Mouse (Mus musculus): ENCODE measurements around the gene Col6a4. TPM values are rescaled to one million over a fixed set of nuclear protein-coding genes. Genes with fewer than 3 reads are reported as not detected.

Gene Col6a4
- polyA plus RNA-seq, 1 experiment, result 5.7 TPM

DNA sequence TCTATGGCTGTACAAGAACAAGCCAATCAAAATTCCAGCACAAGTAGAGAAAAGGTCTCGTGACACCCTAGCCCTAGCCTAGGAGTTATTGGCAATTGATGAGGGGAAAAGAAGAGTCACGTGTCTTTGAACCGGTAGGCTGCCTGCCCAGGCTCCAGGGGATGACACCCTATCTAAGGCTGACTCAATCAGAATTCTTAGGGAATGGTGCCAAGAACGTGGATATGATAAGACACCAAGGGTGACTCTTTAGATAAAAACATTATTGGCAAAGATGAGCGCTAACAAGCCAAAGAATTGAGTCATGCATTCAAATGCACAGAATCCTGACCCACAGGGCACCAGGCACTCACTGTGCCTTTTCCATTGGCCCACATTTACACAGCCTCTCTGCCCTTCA, 125.7 kb downstream of the Col6a4 start:
- no peak for DNase-seq (ENCODE audit: extremely low spot score in 1 of 2, low spot score in 1 of 2)

GRCm38 (mm10) chr9:105967976-105968375, 128.6 kb downstream of the Col6a4 start:
- no peak for DNase-seq (ENCODE audit: extremely low spot score in 1 of 2, low spot score in 1 of 2)

DNA sequence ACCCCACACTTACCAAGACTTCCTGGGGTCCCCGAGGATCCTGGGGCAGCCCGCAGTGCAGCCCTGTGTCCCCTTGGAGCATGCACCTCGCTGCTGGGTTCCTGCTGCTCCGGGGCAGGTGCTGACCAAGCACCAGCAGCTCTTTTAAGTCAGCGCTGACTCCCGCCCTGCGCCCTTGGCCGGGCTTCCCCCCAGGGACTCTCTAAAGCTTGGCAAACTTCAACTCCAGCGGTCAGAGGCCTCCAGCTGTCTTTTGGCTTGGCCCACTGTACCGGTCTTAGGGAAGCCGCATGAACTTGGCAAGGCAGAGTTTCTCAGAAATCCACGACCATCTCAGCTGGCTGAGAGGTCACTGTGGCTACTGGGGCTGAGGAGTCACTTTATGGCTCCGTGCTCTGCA, 136.1 kb downstream of the Col6a4 start, which contains the start of gene Col6a5:
Gene Col6a5, minus strand, starts transcription at position 111 of the 400 bp plus-strand sequence.
- no peak for DNase-seq (ENCODE audit: extremely low spot score in 1 of 2, low spot score in 1 of 2)

GRCm38 (mm10) chr9:105959116-105959515, 137.5 kb downstream of the Col6a4 start:
- no peak for DNase-seq (ENCODE audit: extremely low spot score in 1 of 2, low spot score in 1 of 2)

- DNase-seq (ENCODE audit: extremely low spot score in 1 of 2, low spot score in 1 of 2), result peak in 1 of 2 experiments; percentile 24
Observed at GRCm38 (mm10) chr9:105949755-105950154, 146.8 kb downstream of the Col6a4 start.

DNA sequence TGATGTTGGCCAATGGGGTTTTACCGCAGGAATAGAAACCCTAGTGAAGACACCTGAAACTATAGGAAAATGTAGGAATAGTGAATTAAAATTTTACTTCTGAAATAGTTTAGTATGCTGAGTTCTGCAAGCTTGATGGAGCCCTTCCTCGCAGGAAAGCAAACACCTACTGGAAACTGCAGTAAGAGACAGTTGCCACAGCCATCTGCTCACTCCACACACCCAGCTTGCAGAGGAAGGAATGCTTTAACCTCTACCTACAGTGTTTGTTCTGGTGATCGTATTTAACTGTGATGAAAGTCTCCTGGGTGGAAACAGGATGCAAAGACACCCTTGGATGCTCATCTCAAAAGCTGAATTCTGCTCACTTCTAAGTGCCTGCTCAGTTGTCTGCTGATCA, 149.0 kb downstream of the Col6a4 start:
- DNase-seq (ENCODE audit: extremely low spot score in 1 of 2, low spot score in 1 of 2), result peak; percentile 65 to 76

Other genes starting within 250 kb of the Col6a4 start
- gene Col6a5, start 136.1 kb downstream of the Col6a4 start, polyA plus RNA-seq (2012; rRNA removed), result 0.25 and 1.1 TPM in 2 replicates
- 3.2 and 3.3 TPM in 2 replicates for gene Glyctk, start 61.4 kb upstream of the Col6a4 start, polyA plus RNA-seq (2012; rRNA removed)
- gene Wdr82, start 74.1 kb upstream of the Col6a4 start, polyA plus RNA-seq (2012; rRNA removed), result 99.9 and 107 TPM in 2 replicates
- 32.0 and 35.1 TPM in 2 replicates for gene Ppm1m, start 103.0 kb upstream of the Col6a4 start, polyA plus RNA-seq (2012; rRNA removed)
- gene Twf2, start 106.3 kb upstream of the Col6a4 start, polyA plus RNA-seq (2012; rRNA removed), result 65.8 and 66.8 TPM in 2 replicates
- 0.67 and 1.2 TPM in 2 replicates for gene Tlr9, start 125.8 kb upstream of the Col6a4 start, polyA plus RNA-seq (2012; rRNA removed)
- gene Alas1, start 151.9 kb upstream of the Col6a4 start, polyA plus RNA-seq (2012; rRNA removed), result 122 and 129 TPM in 2 replicates
- gene Poc1a, start 184.3 kb upstream of the Col6a4 start, polyA plus RNA-seq (2012; rRNA removed), result 24.2 and 25.6 TPM in 2 replicates

Measured in frontal cortex, adult 2 months (tissue).